8 mouse cellular contexts compared by ENCODE assay signal in genomic region chr3:40799530-40800372, GRCm38 (mm10). TPM values are rescaled to one million over a fixed set of nuclear protein-coding genes. Genes with fewer than 3 reads are reported as not detected.
A peak's percentile ranks its signal among the peaks of the same experiment; 100 is the strongest.
DNase-seq lines count a peak whose midpoint lies in the region; ATAC-seq lines count a peak whose summit lies in the region.

Gene Plk4, plus strand, starts transcription at chr3:40800019.

- peak; percentile 97 to 98 for DNase-seq in adrenal gland, adult (ENCODE audit: inconsistent age in 2 of 2, low spot score in 1 of 2)
- peak; percentile 98 for DNase-seq in embryo, embryonic 10.5 days (ENCODE audit: low spot score)
- DNase-seq in gastrocnemius, postnatal 14 days, result peak; percentile 98
- peak; percentile 95 to 98 for DNase-seq in left cerebral cortex, postnatal 10 days (ENCODE audit: extremely low spot score in 1 of 2, low spot score in 2 of 2)
- DNase-seq in right cerebral cortex, postnatal 25 days, result peak; percentile 95
- peak; percentile 92 to 98 for DNase-seq in urinary bladder, postnatal 4 days (ENCODE audit: low spot score in 2 of 2)

- ATAC-seq in inflammation-experienced regulatory T-cells, adult 6 months, result peak; percentile 90
- peak; percentile 87 for ATAC-seq in megakaryocyte-erythroid progenitor cell, adult 5-6 weeks (replicated peaks; ENCODE audit: low FRiP score, low TSS enrichment, poor library complexity, severe bottlenecking)

- intact Hi-C loops in gastrocnemius, postnatal 14 days (cut with DNase I; ENCODE audit: low total_unique reads), result no loop called here
- intact Hi-C loops in left cerebral cortex, postnatal 10 days (cut with DNase I), result no loop called here

RNA-seq across cellular contexts. Expression of gene Plk4, which starts in this region (rescaled TPM):
- total RNA-seq in gastrocnemius, postnatal 14 days (2021), result 1 to 10 TPM; 2.5 to 3.7 TPM
- 10 to 100 TPM in 1 of 3 experiments, 1 to 10 TPM in 2; 4.8 to 19.8 (median 6.1) TPM for polyA plus RNA-seq in inflammation-experienced regulatory T-cells, adult 6 months (2017; shearing (Covaris generic))
- total RNA-seq in left cerebral cortex, postnatal 10 days (2021), result 1 to 10 TPM; 5.8 to 7.0 TPM
- total RNA-seq in megakaryocyte-erythroid progenitor cell, adult 5-6 weeks (2014; fragmentation: Nextera tagmentation), result 52.2 and 57.5 TPM in 2 replicates
- total RNA-seq in megakaryocyte-erythroid progenitor cell, adult 5-6 weeks (2017), result 87.5 and 111 TPM in 2 replicates

Comparison
In these comparisons a context has a peak if more than half of its experiments do, and no peak if none do; other contexts are left out.
1. Peak in every context shown above with its lines: DNase-seq and ATAC-seq.
2. RNA of gene Plk4 (total RNA-seq): 52.2 to 111 TPM in megakaryocyte-erythroid progenitor cell, adult 5-6 weeks; 5.8 to 7.0 TPM in left cerebral cortex, postnatal 10 days and 2.5 to 3.7 TPM in gastrocnemius, postnatal 14 days; every median in the first group is over 4 times any median in the second.